Mouse (Mus musculus) left cerebral cortex, adult 18-20 months (tissue): Measurements from ENCODE around the gene Scamp3. TPM values are rescaled to one million over a fixed set of nuclear protein-coding genes. Genes with fewer than 3 reads are reported as not detected.

Experiments
- DNase-seq, 2 experiments: peaks; one replicate each; pipeline ENCODE4 v3.0.0; 2021 to 2022; ENCODE audit warnings: low spot score in 2 of 2, mixed read lengths in 1 of 2
- total RNA-seq, 2 experiments: library from RNA; stranded (reverse); gene quantifications; 2 replicates each; pipeline ENCODE4 v1.2.3; 2021

Scamp3 gene
- total RNA-seq, 2 experiments from 2014 or later: 63.2 to 63.7 TPM

- DNase-seq: no peak
These were observed 15.5 kb upstream of the Scamp3 start for GRCm38 (mm10) chr3:89161786-89162185.

GRCm38 (mm10) chr3:89163123-89163522, 14.2 kb upstream of the Scamp3 start:
- DNase-seq: no peak

GRCm38 (mm10) chr3:89163643-89164245, 13.5 kb upstream of the Scamp3 start:
- DNase-seq: no peak

- peak; percentile 92 to 96 for DNase-seq
These were observed 12.6 kb upstream of the Scamp3 start, which contains the start of gene Clk2 for GRCm38 (mm10) chr3:89164506-89165267. Clk2 (plus strand) TSS chr3:89164795.

- no peak for DNase-seq
These were observed 11.9 kb upstream of the Scamp3 start for GRCm38 (mm10) chr3:89165268-89165870.

GRCm38 (mm10) chr3:89166945-89167344, 10.3 kb upstream of the Scamp3 start:
- no peak for DNase-seq

GRCm38 (mm10) chr3:89174844-89175243, 2.4 kb upstream of the Scamp3 start:
- DNase-seq: no peak

GRCm38 (mm10) chr3:89175544-89175943, 1.7 kb upstream of the Scamp3 start:
- DNase-seq: no peak

- no peak for DNase-seq
These were observed 852 bp upstream of the Scamp3 start for GRCm38 (mm10) chr3:89176421-89176820.

- DNase-seq: no peak
These were observed 773 bp downstream of the Scamp3 start for GRCm38 (mm10) chr3:89178107-89178385.

- DNase-seq: no peak
These were observed 1.8 kb downstream of the Scamp3 start for GRCm38 (mm10) chr3:89179056-89179455.

GRCm38 (mm10) chr3:89181749-89182500, 4.7 kb downstream of the Scamp3 start:
- DNase-seq: no peak

GRCm38 (mm10) chr3:89182531-89183057, 5.3 kb downstream of the Scamp3 start:
- DNase-seq: no peak

- DNase-seq: peak; percentile 93 to 95
These were observed 6.0 kb downstream of the Scamp3 start, which contains the start of gene Fam189b for GRCm38 (mm10) chr3:89183058-89183958. Fam189b (plus strand) TSS chr3:89183143.

GRCm38 (mm10) chr3:89183959-89184315, 6.7 kb downstream of the Scamp3 start:
- DNase-seq: peak in 1 of 2 experiments; percentile 28

GRCm38 (mm10) chr3:89187197-89187596, 9.9 kb downstream of the Scamp3 start:
- DNase-seq: no peak

- DNase-seq: no peak
These were observed 10.6 kb downstream of the Scamp3 start for GRCm38 (mm10) chr3:89187690-89188477.

GRCm38 (mm10) chr3:89188478-89188875, 11.2 kb downstream of the Scamp3 start:
- DNase-seq: peak in 1 of 2 experiments; percentile 36

GRCm38 (mm10) chr3:89190436-89190835, 13.2 kb downstream of the Scamp3 start:
- no peak for DNase-seq

GRCm38 (mm10) chr3:89193351-89193750, 16.1 kb downstream of the Scamp3 start:
- DNase-seq: no peak
